Mouse (Mus musculus): ENCODE results near the gene Tnp1. TPM values are rescaled to one million over a fixed set of nuclear protein-coding genes. Genes with fewer than 3 reads are reported as not detected.

Tnp1 gene
- total RNA-seq, 2 experiments from 2014 or later, result not detected

GRCm38 (mm10) chr1:73026157-73026556, 10.4 kb upstream of the Tnp1 start:
- no peak for DNase-seq
- intact Hi-C loops (cut with DNase I), result no loop called here

- DNase-seq, result no peak
- intact Hi-C loops (cut with DNase I), result no loop called here
Measured at GRCm38 (mm10) chr1:73006847-73007246, 8.9 kb downstream of the Tnp1 start.

GRCm38 (mm10) chr1:73004890-73005289, 10.8 kb downstream of the Tnp1 start:
- intact Hi-C loops (cut with DNase I), result no loop called here
- DNase-seq, result peak in 1 of 2 experiments; percentile 10

- no peak for DNase-seq
- intact Hi-C loops (cut with DNase I), result no loop called here
Measured at GRCm38 (mm10) chr1:73002637-73003036, 13.1 kb downstream of the Tnp1 start.

GRCm38 (mm10) chr1:73001961-73002360, 13.7 kb downstream of the Tnp1 start:
- intact Hi-C loops (cut with DNase I), result no loop called here
- peak; percentile 38 to 47 for DNase-seq

- no peak for DNase-seq
- intact Hi-C loops (cut with DNase I), result no loop called here
Measured at GRCm38 (mm10) chr1:72994751-72995528, 20.8 kb downstream of the Tnp1 start.

- DNase-seq, result peak; percentile 13 to 14
- intact Hi-C loops (cut with DNase I), result no loop called here
Measured at GRCm38 (mm10) chr1:72992944-72993464, 22.7 kb downstream of the Tnp1 start.

- intact Hi-C loops (cut with DNase I), result no loop called here
- no peak for DNase-seq
Measured at GRCm38 (mm10) chr1:72992209-72992608, 23.5 kb downstream of the Tnp1 start.

GRCm38 (mm10) chr1:72988904-72989303, 26.8 kb downstream of the Tnp1 start:
- intact Hi-C loops (cut with DNase I), result no loop called here
- no peak for DNase-seq

GRCm38 (mm10) chr1:72986715-72987114, 29.0 kb downstream of the Tnp1 start:
- intact Hi-C loops (cut with DNase I), result no loop called here
- no peak for DNase-seq

- no peak for DNase-seq
- intact Hi-C loops (cut with DNase I), result no loop called here
Measured at GRCm38 (mm10) chr1:72978956-72979355, 36.8 kb downstream of the Tnp1 start.

- DNase-seq, result no peak
- intact Hi-C loops (cut with DNase I), result no loop called here
Measured at GRCm38 (mm10) chr1:72974226-72974625, 41.5 kb downstream of the Tnp1 start.

GRCm38 (mm10) chr1:72970461-72970860, 45.2 kb downstream of the Tnp1 start:
- peak; percentile 29 to 35 for DNase-seq
- intact Hi-C loops (cut with DNase I), result no loop called here

- intact Hi-C loops (cut with DNase I), result no loop called here
Measured at GRCm38 (mm10) chr1:72969113-72969812, 46.4 kb downstream of the Tnp1 start.

GRCm38 (mm10) chr1:72966423-72966822, 49.3 kb downstream of the Tnp1 start:
- intact Hi-C loops (cut with DNase I), result no loop called here
- DNase-seq, result no peak

More at GRCm38 (mm10) chr1:72969113-72969812, 46.4 kb downstream of the Tnp1 start:
- peak in 1 of 2 experiments; percentile 31 for DNase-seq

Other genes starting within 250 kb of the Tnp1 start
- gene Igfbp2, start 191.4 kb downstream of the Tnp1 start, total RNA-seq (2021), result 1 to 10 TPM in 1 of 2 experiments, under 1 TPM in 1; 0.86 to 2.1 TPM
- gene Igfbp5, start 141.0 kb downstream of the Tnp1 start, total RNA-seq (2021), result 100 to 1,000 TPM; 152 to 192 TPM

All from heart, postnatal 10 days (tissue).